Mouse (Mus musculus) left cerebral cortex, adult 11 months (tissue): ENCODE data around the gene Dnah2.
A peak's percentile ranks its signal among the peaks of the same experiment; 100 is the strongest.

Experiments used
- DNase-seq: peaks from one replicate; pipeline ENCODE4 v3.0.0; 2022; ENCODE audit warnings: low spot score

The Dnah2 gene

DNA sequence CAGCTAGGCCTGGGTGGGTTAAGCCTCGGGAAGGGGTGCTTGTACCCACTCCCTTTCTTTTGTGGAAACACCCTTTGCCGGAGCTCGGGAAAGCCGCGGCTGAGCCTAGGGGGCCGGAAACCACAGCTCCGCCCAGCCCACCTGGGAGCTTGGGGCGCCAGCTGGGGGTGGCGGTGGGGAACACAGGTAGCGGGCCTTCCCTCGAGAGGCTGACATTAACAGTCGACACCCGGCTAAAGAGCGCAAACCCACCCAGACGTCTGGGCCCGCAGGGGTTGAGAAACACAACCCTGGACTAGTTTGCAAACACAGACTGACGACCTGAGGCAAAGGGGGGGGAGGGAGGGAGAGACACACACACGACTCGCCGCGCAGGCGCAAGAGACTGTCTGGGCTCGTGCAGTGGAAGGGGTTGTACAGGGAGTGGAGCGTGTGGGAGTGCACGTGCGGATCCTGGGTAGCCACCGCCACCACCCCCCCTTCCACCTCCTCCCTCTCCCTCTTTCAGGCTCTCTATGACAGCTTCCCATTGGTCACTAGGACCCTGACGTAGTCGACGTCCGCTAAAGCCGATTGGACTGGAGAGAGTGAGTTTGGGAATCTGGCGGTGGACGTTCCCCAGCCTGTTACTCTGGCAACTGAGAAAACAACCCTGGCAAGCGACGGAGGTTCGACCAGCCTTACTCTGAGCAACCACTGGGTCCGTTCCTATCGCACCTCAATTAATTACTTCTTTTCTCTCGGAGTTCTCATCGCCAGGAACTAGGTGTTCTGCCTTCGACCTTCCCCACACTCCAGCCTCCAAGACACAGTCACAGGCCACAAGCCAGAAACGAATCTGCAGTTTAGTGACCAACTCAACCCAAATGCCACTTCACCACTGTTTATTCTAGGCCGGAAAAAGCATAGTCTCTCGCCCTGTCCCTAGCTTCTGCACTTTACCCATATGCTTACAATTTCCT is 130.1 kb downstream of the Dnah2 start:
- DNase-seq, result peak; percentile 88

- DNase-seq, result peak; percentile 89
These were observed 131.2 kb downstream of the Dnah2 start for GRCm38 (mm10) chr11:69417449-69418384.

GRCm38 (mm10) chr11:69416921-69417448 is 131.9 kb downstream of the Dnah2 start:
- DNase-seq, result no peak

GRCm38 (mm10) chr11:69416509-69416908 is 132.4 kb downstream of the Dnah2 start:
- DNase-seq, result no peak

DNA sequence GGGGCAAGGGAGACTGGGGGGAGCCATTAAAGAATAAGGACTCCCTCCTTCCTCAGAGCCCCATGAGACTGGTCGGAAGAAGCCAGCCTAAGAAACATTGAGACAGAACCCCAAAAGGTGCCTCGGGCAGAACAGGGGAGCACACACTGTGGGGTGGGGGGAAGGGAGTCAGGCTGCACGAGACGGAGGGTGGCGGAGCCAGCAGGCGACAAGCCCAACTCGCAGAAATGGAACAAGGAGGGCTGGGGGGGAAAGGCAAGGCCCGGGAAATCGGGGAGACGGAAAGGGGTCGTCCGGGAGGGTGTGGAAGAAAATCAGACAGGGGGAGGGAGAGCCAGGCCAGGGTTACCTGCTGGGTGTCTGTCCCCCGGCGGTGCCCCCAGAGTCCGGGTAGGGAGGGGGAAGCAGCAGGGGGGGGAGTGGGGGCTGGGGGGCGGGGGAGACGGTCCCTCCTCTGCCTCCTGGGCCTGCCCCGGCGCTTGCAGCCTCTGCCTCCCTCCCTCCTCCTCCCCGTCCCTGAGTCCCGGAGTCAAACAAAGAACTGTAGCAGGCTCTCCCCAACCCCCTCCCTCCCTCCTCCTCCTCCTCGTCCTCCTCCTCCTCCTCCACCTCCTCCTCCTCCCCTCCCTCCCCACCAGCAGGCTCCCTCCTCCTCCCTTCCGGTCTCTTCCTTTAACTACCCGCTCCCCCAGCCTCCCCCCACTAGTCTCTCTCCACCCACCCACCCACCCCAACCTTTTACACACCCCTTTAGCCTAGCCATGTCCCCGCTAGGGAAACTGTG is 133.1 kb downstream of the Dnah2 start:
- no peak for DNase-seq

DNA sequence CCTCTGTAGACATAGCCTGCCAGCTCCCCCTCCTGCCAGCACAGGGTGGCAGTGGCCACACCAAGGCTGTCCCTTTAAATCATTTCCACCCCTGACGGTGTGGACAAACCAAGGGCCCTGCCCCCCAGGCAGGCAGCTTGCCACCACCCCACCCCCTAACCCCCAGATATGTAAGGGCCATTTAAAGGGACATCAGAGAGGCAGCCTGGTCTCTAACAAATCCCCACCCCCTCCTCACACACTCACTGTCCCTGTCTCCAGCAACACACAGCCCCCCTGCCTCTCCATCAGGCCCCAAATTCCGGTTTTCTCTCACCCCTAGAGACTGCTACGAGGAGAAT is 133.6 kb downstream of the Dnah2 start:
- DNase-seq, result no peak

GRCm38 (mm10) chr11:69414421-69415326 is 134.2 kb downstream of the Dnah2 start:
- no peak for DNase-seq

DNA sequence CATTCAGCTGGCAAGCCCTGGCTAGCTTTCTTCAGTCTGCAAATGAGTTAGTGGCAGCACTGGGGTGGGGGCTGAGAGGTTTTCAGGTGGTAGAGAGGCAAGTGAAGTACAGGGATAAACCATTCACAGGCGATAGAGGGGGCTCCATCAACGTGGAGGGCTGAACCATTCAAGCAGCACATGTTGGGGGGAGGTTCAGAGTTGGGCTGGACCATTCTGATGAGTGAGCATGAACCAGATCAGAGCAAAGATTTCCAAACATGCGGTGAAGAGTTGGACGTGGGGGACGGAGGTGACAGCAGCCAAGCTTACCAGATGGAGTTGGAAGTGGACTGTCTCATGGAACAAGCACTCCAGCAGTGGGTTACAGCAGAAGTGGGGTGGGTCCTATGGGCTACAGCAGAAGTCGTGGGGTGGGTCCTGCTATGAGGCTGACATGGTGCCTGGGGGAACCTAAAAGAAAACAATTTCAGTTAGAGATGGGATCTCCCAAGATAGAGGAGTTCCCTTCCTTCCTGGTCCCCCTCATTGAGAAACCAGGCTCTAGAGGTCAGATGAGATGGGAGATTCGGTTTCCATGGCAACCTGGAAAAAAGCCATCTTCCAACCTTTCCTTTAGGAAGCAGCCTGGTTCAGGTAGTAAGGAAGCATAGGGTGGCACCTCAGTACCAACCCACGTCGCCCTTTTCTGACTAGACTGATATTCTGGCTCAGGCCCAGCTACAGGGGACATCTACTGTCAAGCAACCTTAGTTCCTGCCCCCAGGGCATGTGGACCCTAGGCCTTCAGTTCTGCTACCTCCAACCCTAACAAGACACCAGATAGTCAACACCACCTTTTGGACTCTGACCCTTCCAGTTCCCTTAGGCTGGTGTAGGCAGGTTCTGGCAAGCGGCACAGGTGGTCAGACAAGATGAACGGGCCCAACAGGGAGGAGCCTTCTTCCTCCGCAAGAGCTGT is 135.4 kb downstream of the Dnah2 start, which contains the start of gene Kdm6b:
TSS of gene Kdm6b (minus strand) at position 455 of the 961 bp plus-strand sequence.
- DNase-seq, result no peak

DNA sequence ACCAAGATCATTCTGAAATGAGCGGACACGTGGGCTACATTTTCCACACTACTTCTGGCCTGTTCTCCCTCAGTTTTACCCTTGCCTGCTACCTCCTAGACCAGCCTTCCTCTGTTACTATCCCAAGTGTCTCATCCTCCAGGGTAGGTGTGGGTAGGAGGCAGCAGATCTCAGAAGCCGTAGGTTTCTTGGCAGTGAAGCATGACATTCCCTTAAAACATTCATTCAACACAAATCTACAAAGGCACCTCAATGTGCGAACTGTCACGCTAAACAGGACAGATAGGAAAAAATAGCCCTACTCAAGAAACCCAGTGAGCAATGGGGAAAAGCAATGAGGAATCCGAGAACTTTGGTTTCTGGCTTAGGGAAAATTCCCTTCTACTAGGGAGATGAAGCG is 136.4 kb downstream of the Dnah2 start:
- DNase-seq, result no peak

DNA sequence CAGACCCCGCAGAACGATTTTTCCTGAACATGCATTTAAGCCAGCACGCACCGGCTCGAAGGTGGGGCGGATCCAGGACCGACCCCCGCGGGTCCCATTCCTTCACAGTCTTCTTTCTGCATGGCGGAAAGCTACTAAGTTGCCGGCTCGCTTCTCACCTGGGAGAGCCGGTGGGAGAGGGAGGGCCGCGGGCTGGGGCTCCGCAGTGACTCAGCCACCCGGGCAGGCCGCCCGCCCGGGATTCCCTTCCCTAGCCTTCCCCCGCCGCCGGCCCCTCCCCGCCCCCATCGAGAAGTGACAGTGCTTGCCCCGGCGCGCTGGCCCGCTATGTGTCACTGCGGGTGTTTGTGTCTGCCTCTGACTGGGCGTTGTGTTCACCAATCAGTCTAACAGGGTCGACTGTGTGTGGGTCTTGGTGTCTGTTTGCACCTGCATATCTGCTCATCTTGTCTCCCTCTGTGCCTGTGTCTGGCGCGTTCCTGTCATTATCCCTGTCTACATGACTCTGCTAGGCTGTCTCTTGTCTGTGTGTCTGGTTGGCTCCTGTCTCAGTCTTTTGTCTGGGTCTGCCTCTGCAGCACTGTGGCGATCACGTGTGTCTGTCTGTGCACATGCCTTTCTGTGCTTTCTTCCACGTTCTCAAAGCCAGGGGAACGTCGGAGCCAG is 137.2 kb downstream of the Dnah2 start:
- DNase-seq, result no peak

DNA sequence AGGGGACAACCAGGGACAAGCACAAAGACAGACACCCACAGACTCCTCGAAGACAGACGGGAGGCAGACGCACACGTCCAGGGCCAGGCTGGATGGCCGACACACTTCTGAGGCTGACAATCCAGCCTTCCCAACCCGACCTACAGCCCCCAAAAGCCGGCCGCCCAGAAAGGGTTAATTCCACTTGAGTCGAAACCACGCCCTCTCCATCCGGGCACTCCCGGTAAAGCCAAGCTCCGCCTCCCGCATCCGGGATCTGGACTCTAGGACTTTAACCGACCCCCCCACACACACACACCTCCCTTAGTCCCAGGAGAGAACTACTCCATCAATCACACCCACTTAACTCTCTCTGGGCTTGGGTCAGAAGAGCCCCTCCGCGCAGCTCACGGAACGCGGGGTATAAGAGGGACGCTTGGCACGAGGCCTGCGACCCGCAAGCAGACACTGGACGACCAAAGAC is 137.8 kb downstream of the Dnah2 start:
- DNase-seq, result peak; percentile 90

- DNase-seq, result no peak
These were observed 138.4 kb downstream of the Dnah2 start for GRCm38 (mm10) chr11:69410310-69411072.

DNA sequence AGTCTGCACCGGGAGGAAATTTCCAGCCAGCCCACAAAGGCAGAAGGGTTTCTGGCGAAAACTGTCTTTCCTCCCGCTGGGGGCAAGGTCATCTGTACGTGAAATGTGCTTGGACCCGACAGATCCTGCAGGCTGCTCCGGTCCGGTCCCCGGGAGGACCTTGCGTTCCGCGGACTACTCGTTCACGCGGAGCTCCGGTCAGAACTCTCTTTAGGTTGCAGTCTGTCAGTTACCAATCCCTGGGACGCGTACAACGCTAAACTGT is 138.9 kb downstream of the Dnah2 start:
- DNase-seq, result no peak

DNA sequence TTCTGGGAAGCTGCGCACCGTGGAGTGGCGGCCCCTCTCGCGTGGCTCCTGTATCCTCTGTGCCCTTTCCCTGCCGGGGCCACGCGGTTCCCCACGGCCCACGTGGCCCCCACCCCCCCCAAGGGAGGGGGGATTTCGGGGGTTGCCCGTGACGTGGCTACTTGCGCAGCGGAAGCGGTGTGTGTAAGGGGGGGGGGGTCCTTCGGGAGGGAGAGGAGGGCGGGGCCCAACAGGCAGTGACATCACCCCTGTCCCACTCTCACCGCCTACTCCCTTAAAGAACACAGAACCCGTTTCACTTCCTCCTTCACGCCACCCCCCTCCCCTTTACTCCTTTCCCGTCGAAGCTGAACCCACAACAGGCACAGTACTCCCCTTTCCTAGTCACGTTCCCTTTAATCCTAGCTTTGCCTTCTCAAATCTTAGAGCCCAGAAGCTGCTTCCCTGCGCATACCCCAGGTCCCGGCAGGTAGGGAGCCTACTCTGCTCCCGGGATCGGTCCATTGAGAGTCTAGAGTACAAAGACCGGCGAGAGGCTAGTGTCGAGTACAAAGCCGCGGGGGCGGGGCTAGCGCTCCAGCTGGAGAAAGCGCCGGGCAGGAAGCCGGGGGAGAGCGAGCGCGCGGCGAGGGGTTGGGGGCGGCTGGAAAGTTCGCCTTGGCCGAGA is 139.4 kb downstream of the Dnah2 start:
- no peak for DNase-seq

- DNase-seq, result peak; percentile 86
These were observed 140.2 kb downstream of the Dnah2 start for GRCm38 (mm10) chr11:69408541-69409377.

- no peak for DNase-seq
These were observed 141.2 kb downstream of the Dnah2 start for GRCm38 (mm10) chr11:69407724-69408004.
